Mouse (Mus musculus) midbrain, postnatal 0 days (tissue): ENCODE data around the gene Sppl2a. TPM values are rescaled to one million over a fixed set of nuclear protein-coding genes. Genes with fewer than 3 reads are reported as not detected.

Experiments used
- ATAC-seq: fragments of 200-750 bp; cut with Nextera tagmentation; 2 replicates; pipeline ENCODE4 v1.8.0; 2017; ENCODE audit warnings: moderate number of reproducible peaks, mild to moderate bottlenecking, moderate TSS enrichment, moderate library complexity; ENCODE audit not compliant: low FRiP score
- DNase-seq: peaks from one replicate; pipeline ENCODE4 v3.0.0-alpha.2; 2015; ENCODE audit warnings: low spot score
- H3K27ac ChIP-seq: fragments of 300-500 bp; sonication (generic); 2 replicates; pipeline ENCODE4 v1.5.1; 2014; ENCODE audit warnings: low read depth, mild to moderate bottlenecking, low read length, mixed read lengths
- H3K27me3 ChIP-seq: fragments of 300-500 bp; sonication (generic); 2 replicates; pipeline ENCODE4 v1.6.1; 2014; ENCODE audit warnings: low read length, control low read depth, mixed read lengths; ENCODE audit not compliant: insufficient read depth
- H3K36me3 ChIP-seq: fragments of 300-500 bp; sonication (generic); 2 replicates; pipeline ENCODE4 v1.6.1; 2014; ENCODE audit warnings: low read length, control low read depth, mixed read lengths; ENCODE audit not compliant: insufficient read depth
- H3K4me1 ChIP-seq: fragments of 300-500 bp; sonication (generic); 2 replicates; pipeline ENCODE4 v1.6.1; 2014; ENCODE audit warnings: mild to moderate bottlenecking, control low read depth, antibody characterized with exemption, low read length, mixed read lengths; ENCODE audit not compliant: insufficient read depth
- H3K4me2 ChIP-seq: fragments of 300-500 bp; sonication (generic); 2 replicates; pipeline ENCODE4 v1.6.1; 2014; ENCODE audit warnings: low read depth, mild to moderate bottlenecking, low read length, mixed read lengths; ENCODE audit not compliant: poor library complexity, severe bottlenecking
- H3K4me3 ChIP-seq: fragments of 300-500 bp; sonication (generic); 2 replicates; pipeline ENCODE4 v1.5.1; 2014; ENCODE audit warnings: low read depth, mild to moderate bottlenecking, low read length, moderate library complexity
- H3K9ac ChIP-seq: fragments of 300-500 bp; sonication (generic); replicated peaks from 2 replicates; pipeline ENCODE4 v1.6.1; 2014; ENCODE audit warnings: mild to moderate bottlenecking, low read length, moderate library complexity, mixed read lengths; ENCODE audit not compliant: poor library complexity, severe bottlenecking
- H3K9me3 ChIP-seq: fragments of 300-500 bp; sonication (generic); 2 replicates; pipeline ENCODE4 v1.6.1; 2016; ENCODE audit warnings: low read length, control low read depth
- CTCF ChIP-seq: IDR thresholded peaks from 2 replicates; pipeline ENCODE4 v1.5.1; 2016; ENCODE audit warnings: antibody characterized with exemption, mild to moderate bottlenecking
- WGBS: fragments of 180-500 bp; shearing (Covaris S2); extraction: QIAGEN DNeasy Blood & Tissue Kit; methylation state at CpG from one replicate; pipeline ENCODE4 v1.1.7; 2014; 5-methylcytosine and 5-hydroxymethylcytosine counted together
- polyA plus RNA-seq: library from polyadenylated mRNA; unstranded; fragments of >200 nt; fragmentation: Nextera tagmentation; extraction: Ambion mirVana; gene quantifications from 2 replicates; pipeline ENCODE4 v1.2.1, GENCODE M21; 2015
- total RNA-seq: library from RNA; depleted of rRNA; stranded (reverse); fragments of >200 nt; gene quantifications from 2 replicates; pipeline ENCODE4 v1.2.3, GENCODE M21; 2014

The Sppl2a gene
- total and polyA plus RNA-seq, 2 experiments from 2014 or later: 28.0 to 41.5 TPM

DNA sequence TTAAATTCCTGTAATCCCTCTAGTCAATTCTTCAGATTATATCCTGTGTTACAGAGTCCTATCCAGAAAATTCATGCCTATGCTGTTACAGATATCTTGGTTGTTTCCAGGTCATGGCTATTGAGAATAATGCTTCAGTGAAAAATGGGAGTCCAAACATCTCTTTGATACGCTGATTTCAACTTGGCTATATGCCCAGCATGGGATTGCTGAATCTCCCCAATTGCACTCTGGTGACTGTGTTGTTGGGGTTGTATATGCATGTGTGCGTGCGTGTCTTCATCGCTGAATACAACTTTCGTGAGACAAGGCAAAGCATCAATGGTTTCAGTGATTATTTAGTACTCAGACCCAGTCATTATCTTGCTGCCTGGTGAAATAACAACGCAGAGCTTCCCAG, 5.0 kb upstream of the Sppl2a start:
- H3K9me3 ChIP-seq: no peaks in the 10 kb centered on the region
- no peaks in the 10 kb centered on the region for H3K36me3 ChIP-seq
- H3K4me1 ChIP-seq: no peaks in the 10 kb centered on the region
- 53% methylated on average over 6 of the region's 6 CpGs for WGBS
- TF ChIP-seq CTCF: no peak
- no peak overlapping the region for H3K4me3 ChIP-seq
- no peaks in the 10 kb centered on the region for H3K27me3 ChIP-seq
- no peak overlapping the region for H3K9ac ChIP-seq
- H3K27ac ChIP-seq: no peak overlapping the region
- DNase-seq: no peak
- ATAC-seq: no peak
- no peak overlapping the region for H3K4me2 ChIP-seq

DNA sequence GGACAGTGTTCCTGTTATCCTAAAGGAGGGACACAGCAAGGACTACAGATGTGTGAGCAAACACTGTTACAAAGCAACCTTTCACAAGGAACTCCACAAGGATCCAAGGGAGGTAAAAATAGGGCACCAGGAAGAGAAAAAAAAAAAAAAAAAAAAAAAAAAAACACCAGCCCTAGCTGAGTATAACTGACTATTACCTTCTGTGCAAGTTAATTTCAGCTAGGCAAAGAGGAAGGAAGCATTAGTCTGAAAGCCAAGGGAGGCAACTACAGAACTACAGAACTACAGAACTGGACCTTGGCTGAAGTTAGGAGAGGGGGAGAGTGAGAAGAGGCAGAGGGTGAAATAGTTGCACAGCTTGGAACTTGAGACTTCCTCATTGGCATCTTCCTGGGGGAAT, 886 bp upstream of the Sppl2a start:
- H3K27ac ChIP-seq: no peak overlapping the region
- no peak overlapping the region for H3K9ac ChIP-seq
- no peaks in the 10 kb centered on the region for H3K36me3 ChIP-seq
- no peak overlapping the region for H3K4me3 ChIP-seq
- no peaks in the 10 kb centered on the region for H3K4me1 ChIP-seq
- no peaks in the 10 kb centered on the region for H3K27me3 ChIP-seq
- no peak overlapping the region for H3K4me2 ChIP-seq
- no peaks in the 10 kb centered on the region for H3K9me3 ChIP-seq
- DNase-seq: no peak
- no peak for TF ChIP-seq CTCF
- no peak for ATAC-seq

DNA sequence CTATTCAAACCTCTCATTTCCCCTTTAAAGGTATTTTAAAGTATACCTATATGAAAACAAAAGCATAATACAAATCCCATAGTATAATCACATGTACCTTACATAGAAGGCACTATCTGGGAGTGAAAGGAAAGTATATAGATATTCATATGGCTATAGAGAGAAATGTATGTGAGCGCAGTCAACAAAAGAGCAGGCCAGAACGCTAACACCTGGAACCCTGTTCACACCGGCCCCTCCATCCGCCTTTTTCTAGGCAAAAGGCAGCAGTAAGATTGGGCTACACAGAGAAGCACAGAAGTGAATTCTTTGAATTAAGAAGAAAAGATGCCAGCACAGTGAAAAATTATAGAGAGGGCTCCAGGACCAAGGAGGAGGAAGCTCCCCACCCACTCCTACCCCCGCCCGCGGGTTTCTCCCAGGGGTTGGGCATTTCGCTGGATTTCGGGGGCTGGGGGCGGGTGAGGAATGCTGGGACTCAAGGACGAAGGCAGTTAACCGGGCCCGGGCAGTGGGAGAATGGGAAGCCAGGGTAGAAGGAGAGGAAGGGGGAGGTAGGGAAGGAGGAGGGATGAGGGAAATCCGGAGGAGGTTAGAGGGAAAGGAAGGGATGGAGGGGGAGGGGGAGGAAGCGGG, 656 bp downstream of the Sppl2a start:
- TF ChIP-seq CTCF: no peak
- under 1% methylated on average over 15 of the region's 15 CpGs for WGBS
- Histone ChIP-seq H3K36me3 (no peaks in the 10 kb centered on the region), H3K4me1 (no peaks in the 10 kb centered on the region), H3K27me3 (no peaks in the 10 kb centered on the region), H3K4me2 (peak overlapping the region; percentile 60), H3K9me3 (no peaks in the 10 kb centered on the region), H3K4me3 (peak overlapping the region; percentile 68), H3K27ac (peak overlapping the region; percentile 96), H3K9ac (peak overlapping the region; percentile 85)
- no peak for DNase-seq
- peak; percentile 8; the same call in 1 of the 2 replicates for ATAC-seq

DNA sequence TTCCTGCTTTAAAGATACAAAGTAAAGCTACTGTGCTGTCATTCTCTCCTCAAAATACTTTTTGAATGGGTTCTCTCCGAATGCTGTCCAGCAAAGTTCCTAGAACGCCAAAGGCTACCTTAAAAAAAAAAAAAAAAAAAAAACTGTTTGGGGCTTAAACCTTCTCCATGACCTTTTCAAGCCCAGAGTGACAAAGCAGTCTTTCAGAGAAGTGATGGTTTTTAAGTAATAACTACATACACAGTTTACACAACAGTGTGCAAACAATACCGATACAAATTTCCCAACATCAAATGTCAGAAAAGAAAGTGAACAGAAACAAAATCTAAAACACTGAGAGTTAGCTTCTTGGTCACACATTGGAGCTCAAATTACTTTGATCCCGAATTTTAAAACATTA, 1.3 kb downstream of the Sppl2a start:
- WGBS: 48% methylated on average over 4 of the region's 4 CpGs
- Histone ChIP-seq H3K27ac (no peak overlapping the region), H3K9ac (0 out of 2 replicates have a peak overlapping the region, but pooled peaks have one; percentile 85), H3K27me3 (no peaks in the 10 kb centered on the region), H3K9me3 (no peaks in the 10 kb centered on the region), H3K4me2 (peak overlapping the region; percentile 60), H3K4me3 (peak overlapping the region; percentile 68), H3K36me3 (0 out of 2 replicates have a peak, but pooled peaks cover 4% of the 10 kb centered on the region), H3K4me1 (no peaks in the 10 kb centered on the region)
- no peak for TF ChIP-seq CTCF
- DNase-seq: no peak
- ATAC-seq: no peak

DNA sequence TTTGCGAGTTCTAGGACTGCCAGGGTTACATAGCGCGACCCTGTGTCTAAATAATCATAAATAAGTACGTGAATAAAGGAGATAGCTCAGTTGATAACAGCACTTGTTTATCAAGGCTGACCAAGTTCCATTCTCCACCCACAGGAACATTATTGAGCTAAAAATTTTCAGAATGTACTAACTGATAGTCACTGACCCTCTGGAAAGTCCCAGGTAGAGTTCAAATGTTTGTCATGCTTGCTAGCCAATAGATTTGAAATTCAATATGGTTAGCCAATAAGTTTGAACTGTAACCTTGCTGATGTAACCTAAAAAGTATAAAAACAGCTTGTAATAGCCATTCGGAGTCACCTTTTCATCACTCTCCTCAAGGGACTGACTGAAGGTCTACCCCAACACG, 4.4 kb downstream of the Sppl2a start:
- H3K4me3 ChIP-seq: no peak overlapping the region
- no peak for TF ChIP-seq CTCF
- no peak for DNase-seq
- 95% methylated on average over 6 of the region's 6 CpGs for WGBS
- H3K4me1 ChIP-seq: no peaks in the 10 kb centered on the region
- H3K27ac ChIP-seq: no peak overlapping the region
- no peak overlapping the region for H3K9ac ChIP-seq
- no peak for ATAC-seq
- no peaks in the 10 kb centered on the region for H3K27me3 ChIP-seq
- no peak overlapping the region for H3K4me2 ChIP-seq
- H3K9me3 ChIP-seq: no peaks in the 10 kb centered on the region
- H3K36me3 ChIP-seq: peaks cover 21% of the 10 kb centered on the region

DNA sequence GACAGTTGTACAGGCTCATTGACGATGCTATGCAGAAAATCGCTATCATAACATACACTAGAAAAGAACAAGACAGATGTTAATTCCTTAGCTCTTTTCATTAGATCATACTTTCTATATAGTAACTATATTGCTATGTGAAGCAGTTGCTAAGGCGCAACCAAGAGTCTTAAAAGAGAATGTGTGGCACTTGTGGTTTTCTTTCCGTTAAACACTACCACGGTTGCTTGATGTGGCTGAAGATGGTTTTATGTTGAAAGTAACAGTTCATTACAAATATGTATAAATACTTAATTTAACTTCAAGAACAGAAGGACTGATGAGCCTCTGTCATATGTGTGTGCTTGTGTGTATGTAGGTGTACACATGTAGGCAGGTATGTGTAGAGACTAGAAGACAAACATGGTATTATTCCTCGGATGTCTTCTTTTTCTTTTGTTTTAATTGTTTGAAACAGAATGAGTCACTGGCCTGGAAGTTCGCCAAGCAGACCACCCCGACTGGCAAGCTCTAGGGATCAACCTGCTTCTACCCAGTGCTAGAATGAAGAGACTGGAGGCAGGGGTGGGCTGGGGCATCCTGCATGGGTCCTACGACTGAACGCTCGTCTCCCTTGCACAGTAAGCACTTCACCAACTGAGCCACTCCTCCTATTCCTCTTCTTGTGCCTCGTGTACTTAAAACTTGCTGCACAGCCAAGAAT, 12.5 kb downstream of the Sppl2a start:
- Histone ChIP-seq H3K4me1 (no peaks in the 10 kb centered on the region), H3K27ac (no peak overlapping the region), H3K36me3 (peaks cover 48% of the 10 kb centered on the region), H3K9ac (no peak overlapping the region), H3K9me3 (no peaks in the 10 kb centered on the region), H3K27me3 (no peaks in the 10 kb centered on the region), H3K4me3 (no peak overlapping the region), H3K4me2 (no peak overlapping the region)
- DNase-seq: no peak
- TF ChIP-seq CTCF: no peak
- 84% methylated on average over 12 of the region's 12 CpGs for WGBS
- ATAC-seq: no peak
